Mouse (Mus musculus) thymus, adult 18-20 months (tissue): Measurements from ENCODE around the gene Shisa4.
"Not testable (repeated sequence)": the region's sequence is repeated elsewhere in the genome, so short reads cannot be mapped to it uniquely, and the experiment has no call there.

Experiments
- DNase-seq, 2 experiments: peaks; one replicate each; pipeline ENCODE4 v3.0.0; 2022; ENCODE audit warnings: mixed read lengths in 2 of 2

Shisa4 gene

GRCm38 (mm10) chr1:135374868-135375581, at the start of gene Shisa4:
TSS of gene Shisa4 (minus strand) at chr1:135375237.
- no peak for DNase-seq

- DNase-seq = no peak
These were observed 47.7 kb upstream of the Shisa4 start for GRCm38 (mm10) chr1:135422772-135423171.

GRCm38 (mm10) chr1:135413996-135414395, 39.0 kb upstream of the Shisa4 start:
- DNase-seq = no peak

- no peak for DNase-seq
These were observed 37.1 kb upstream of the Shisa4 start for GRCm38 (mm10) chr1:135412130-135412529.

GRCm38 (mm10) chr1:135410967-135411366, 35.9 kb upstream of the Shisa4 start:
- no peak for DNase-seq

GRCm38 (mm10) chr1:135408973-135409372, 33.9 kb upstream of the Shisa4 start:
- DNase-seq = no peak

GRCm38 (mm10) chr1:135405356-135405755, 30.3 kb upstream of the Shisa4 start:
- DNase-seq = no peak

- no peak for DNase-seq
These were observed 26.5 kb upstream of the Shisa4 start for GRCm38 (mm10) chr1:135401452-135402110.

GRCm38 (mm10) chr1:135399466-135399865, 24.4 kb upstream of the Shisa4 start:
- no peak for DNase-seq

- DNase-seq = no peak
These were observed 10.1 kb upstream of the Shisa4 start for GRCm38 (mm10) chr1:135385161-135385560.

- DNase-seq = no peak
These were observed 9.1 kb upstream of the Shisa4 start for GRCm38 (mm10) chr1:135384171-135384570.

- not testable (repeated sequence) for DNase-seq
These were observed 6.5 kb upstream of the Shisa4 start for GRCm38 (mm10) chr1:135381560-135381959.

- no peak for DNase-seq
These were observed 5.3 kb upstream of the Shisa4 start for GRCm38 (mm10) chr1:135380071-135380991.

GRCm38 (mm10) chr1:135379048-135379447, 4.0 kb upstream of the Shisa4 start:
- DNase-seq = no peak

- DNase-seq = no peak
These were observed 3.5 kb upstream of the Shisa4 start for GRCm38 (mm10) chr1:135378576-135378975.

- no peak for DNase-seq
These were observed 716 bp downstream of the Shisa4 start for GRCm38 (mm10) chr1:135374175-135374867.

- no peak for DNase-seq
These were observed 1.8 kb downstream of the Shisa4 start for GRCm38 (mm10) chr1:135373171-135373677.

GRCm38 (mm10) chr1:135369415-135369814, 5.6 kb downstream of the Shisa4 start:
- DNase-seq = no peak

- no peak for DNase-seq
These were observed 6.1 kb downstream of the Shisa4 start for GRCm38 (mm10) chr1:135368982-135369381.

GRCm38 (mm10) chr1:135368245-135368644, 6.8 kb downstream of the Shisa4 start:
- DNase-seq = peak; percentile 22 to 24

GRCm38 (mm10) chr1:135367595-135367994, 7.4 kb downstream of the Shisa4 start:
- DNase-seq = no peak

- no peak for DNase-seq
These were observed 8.0 kb downstream of the Shisa4 start for GRCm38 (mm10) chr1:135367005-135367404.
